Mouse (Mus musculus) liver, embryonic 14.5 days (tissue): ENCODE data around the gene Fbxo36. TPM values are rescaled to one million over a fixed set of nuclear protein-coding genes. Genes with fewer than 3 reads are reported as not detected.

Experiments used
- ATAC-seq: fragments of 200-750 bp; cut with Nextera tagmentation; 2 replicates; pipeline ENCODE4 v1.8.0; 2017; ENCODE audit warnings: moderate number of reproducible peaks, mild to moderate bottlenecking, moderate library complexity; ENCODE audit not compliant: insufficient read depth
- DNase-seq, 3 experiments: peaks; one replicate each; pipeline ENCODE4 v3.0.0-alpha.2; 2012 to 2013; ENCODE audit warnings: low read depth in 3 of 3, low spot score in 3 of 3
- H3K27ac ChIP-seq: fragments of 300-500 bp; sonication (generic); 2 replicates; pipeline ENCODE4 v1.5.1; 2014; ENCODE audit warnings: moderate library complexity, mild to moderate bottlenecking, control low read depth, inconsistent platforms
- H3K27me3 ChIP-seq: fragments of 300-500 bp; sonication (generic); 2 replicates; pipeline ENCODE4 v1.6.1; 2014; ENCODE audit warnings: mild to moderate bottlenecking, low read length, moderate library complexity; ENCODE audit not compliant: control insufficient read depth, insufficient read depth
- H3K36me3 ChIP-seq: fragments of 300-500 bp; sonication (generic); replicated peaks from 2 replicates; pipeline ENCODE4 v1.6.1; 2014; ENCODE audit warnings: low read depth; ENCODE audit not compliant: control insufficient read depth, insufficient read depth
- H3K4me1 ChIP-seq, 2 experiments: fragments of 200-500 bp in 1 of 2; fragments of 300-500 bp in 1 of 2; sonication (generic) in 1 of 2; replicated peaks; 2 replicates each; pipeline ENCODE4 v1.6.1; 2012 to 2014; ENCODE audit warnings: antibody characterized with exemption in 1 of 2, inconsistent platforms in 1 of 2, low read length in 1 of 2; ENCODE audit not compliant: control insufficient read depth in 2 of 2, insufficient read depth in 2 of 2
- H3K4me2 ChIP-seq: fragments of 300-500 bp; sonication (generic); 2 replicates; pipeline ENCODE4 v1.6.1; 2014; ENCODE audit warnings: low read depth, mild to moderate bottlenecking, control low read depth, moderate library complexity
- H3K4me3 ChIP-seq, 2 experiments: fragments of 200-500 bp in 1 of 2; fragments of 300-500 bp in 1 of 2; sonication (generic) in 1 of 2; 2 replicates each; pipeline ENCODE4 v1.5.1; 2012 to 2014; ENCODE audit warnings: low read depth in 2 of 2, low read length in 2 of 2, mild to moderate bottlenecking in 2 of 2, control low read depth in 1 of 2, inconsistent platforms in 1 of 2, moderate library complexity in 1 of 2; ENCODE audit not compliant: insufficient read depth in 1 of 2
- H3K9ac ChIP-seq: fragments of 300-500 bp; sonication (generic); replicated peaks from 2 replicates; pipeline ENCODE4 v1.6.1; 2014; ENCODE audit warnings: mild to moderate bottlenecking, control low read depth, moderate library complexity
- H3K9me3 ChIP-seq: fragments of 300-500 bp; sonication (generic); 2 replicates; pipeline ENCODE4 v1.6.1; 2016; ENCODE audit warnings: low read length, mixed read lengths; ENCODE audit not compliant: control insufficient read depth
- CTCF ChIP-seq: IDR thresholded peaks from 2 replicates; pipeline ENCODE4 v1.5.1; 2016; ENCODE audit warnings: antibody characterized with exemption, low read depth, control low read depth
- EP300 ChIP-seq: IDR thresholded peaks from 2 replicates; pipeline ENCODE4 v1.6.1; 2016; ENCODE audit warnings: antibody characterized with exemption, low read depth
- WGBS: fragments of 180-500 bp; shearing (Covaris S2); extraction: QIAGEN DNeasy Blood & Tissue Kit; methylation state at CpG from one replicate; pipeline ENCODE4 v1.1.7; 2014; ENCODE audit not compliant: insufficient replicate concordance; 5-methylcytosine and 5-hydroxymethylcytosine counted together
- polyA plus RNA-seq, 2 experiments: library from polyadenylated mRNA; depleted of rRNA in 1 of 2; stranded (reverse) in 1 of 2; unstranded in 1 of 2; fragments of >200 nt; fragmentation: Nextera tagmentation in 1 of 2; extraction: Ambion mirVana in 1 of 2; gene quantifications; 2 replicates each; pipeline versions ENCODE4 v1.2.1 to v1.2.3; 2012 to 2014

Gene Fbxo36
- polyA plus RNA-seq, 2 experiments = 4.0 to 9.0 TPM

GRCm38 (mm10) chr1:84936716-84937510 is 97.3 kb downstream of the Fbxo36 start:
- Histone ChIP-seq H3K27ac (no peak overlapping the region), H3K9me3 (no peaks in the 10 kb centered on the region), H3K27me3 (peaks cover 17% of the 10 kb centered on the region), H3K4me1 (no peaks in the 10 kb centered on the region), H3K4me2 (no peak overlapping the region), H3K9ac (no peak overlapping the region), H3K4me3 (no peak overlapping the region), H3K36me3 (no peaks in the 10 kb centered on the region)
- no peak for ATAC-seq
- WGBS = 65% methylated on average over 19 of the region's 19 CpGs
- no peak for DNase-seq
- TF ChIP-seq EP300 (no peak), CTCF (no peak)

- H3K36me3 ChIP-seq = no peaks in the 10 kb centered on the region
- no peak overlapping the region for H3K27ac ChIP-seq
- no peak overlapping the region for H3K4me2 ChIP-seq
- H3K9ac ChIP-seq = no peak overlapping the region
- ATAC-seq (no peak), DNase-seq (no peak)
- no peaks in the 10 kb centered on the region for H3K9me3 ChIP-seq
- peaks cover 8% of the 10 kb centered on the region for H3K27me3 ChIP-seq
- no peak for TF ChIP-seq EP300
- no peak for TF ChIP-seq CTCF
- H3K4me1 ChIP-seq = no peaks in the 10 kb centered on the region
- 39% methylated on average over 4 of the region's 4 CpGs for WGBS
- H3K4me3 ChIP-seq = no peak overlapping the region
Measured at GRCm38 (mm10) chr1:84939466-84939865, 99.8 kb downstream of the Fbxo36 start.

- no peaks in the 10 kb centered on the region for H3K9me3 ChIP-seq
- no peaks in the 10 kb centered on the region for H3K36me3 ChIP-seq
- no peak overlapping the region for H3K4me2 ChIP-seq
- DNase-seq = no peak
- H3K4me1 ChIP-seq = no peaks in the 10 kb centered on the region
- 59% methylated on average over 2 of the region's 2 CpGs for WGBS
- no peak overlapping the region for H3K4me3 ChIP-seq
- no peak overlapping the region for H3K9ac ChIP-seq
- H3K27me3 ChIP-seq = no peaks in the 10 kb centered on the region; the same call in 1 of the 2 replicates
- TF ChIP-seq EP300 = no peak
- no peak for TF ChIP-seq CTCF
- H3K27ac ChIP-seq = no peak overlapping the region
- no peak for ATAC-seq
Measured at GRCm38 (mm10) chr1:84940322-84940721, 100.7 kb downstream of the Fbxo36 start.

GRCm38 (mm10) chr1:84942666-84943065 is 103.0 kb downstream of the Fbxo36 start:
- Histone ChIP-seq H3K9ac (no peak overlapping the region), H3K4me1 (no peaks in the 10 kb centered on the region), H3K4me2 (no peak overlapping the region), H3K36me3 (no peaks in the 10 kb centered on the region), H3K27ac (no peak overlapping the region), H3K27me3 (no peaks in the 10 kb centered on the region), H3K4me3 (no peak overlapping the region), H3K9me3 (no peaks in the 10 kb centered on the region)
- TF ChIP-seq CTCF (no peak), EP300 (no peak)
- DNase-seq (no peak), ATAC-seq (no peak)

GRCm38 (mm10) chr1:84943549-84943948 is 103.9 kb downstream of the Fbxo36 start:
- H3K4me3 ChIP-seq = no peak overlapping the region
- H3K4me2 ChIP-seq = no peak overlapping the region
- no peak for TF ChIP-seq CTCF
- TF ChIP-seq EP300 = no peak
- no peaks in the 10 kb centered on the region for H3K9me3 ChIP-seq
- WGBS = 81% methylated on average over 4 of the region's 4 CpGs
- ATAC-seq (no peak), DNase-seq (no peak)
- no peak overlapping the region for H3K9ac ChIP-seq
- no peaks in the 10 kb centered on the region for H3K4me1 ChIP-seq
- H3K27ac ChIP-seq = no peak overlapping the region
- H3K27me3 ChIP-seq = no peaks in the 10 kb centered on the region
- H3K36me3 ChIP-seq = no peaks in the 10 kb centered on the region
